Mouse (Mus musculus) heart, embryonic 11.5 days (tissue): Measurements from ENCODE around the gene Mcoln2. TPM values are rescaled to one million over a fixed set of nuclear protein-coding genes. Genes with fewer than 3 reads are reported as not detected.

Source experiments
- ATAC-seq: fragments of 200-750 bp; cut with Nextera tagmentation; replicated peaks from 2 replicates; pipeline ENCODE4 v1.8.0; 2017; ENCODE audit warnings: moderate library complexity; ENCODE audit not compliant: insufficient number of reproducible peaks, low FRiP score, low TSS enrichment
- H3K27ac ChIP-seq: fragments of 300-500 bp; sonication (generic); 2 replicates; pipeline ENCODE4 v1.5.1; 2014; ENCODE audit warnings: mild to moderate bottlenecking, low read depth, low read length
- H3K27me3 ChIP-seq: fragments of 300-500 bp; sonication (generic); 2 replicates; pipeline ENCODE4 v1.6.1; 2014; ENCODE audit warnings: mild to moderate bottlenecking, low read length, mixed read lengths; ENCODE audit not compliant: control insufficient read depth, insufficient read depth
- H3K36me3 ChIP-seq: fragments of 300-500 bp; sonication (generic); 2 replicates; pipeline ENCODE4 v1.6.1; 2014; ENCODE audit warnings: mild to moderate bottlenecking, low read length, moderate library complexity, mixed read lengths; ENCODE audit not compliant: control insufficient read depth, insufficient read depth
- H3K4me1 ChIP-seq: fragments of 300-500 bp; sonication (generic); 2 replicates; pipeline ENCODE4 v1.6.1; 2014; ENCODE audit warnings: low read length; ENCODE audit not compliant: control insufficient read depth, insufficient read depth
- H3K4me2 ChIP-seq: fragments of 300-500 bp; sonication (generic); 2 replicates; pipeline ENCODE4 v1.6.1; 2014; ENCODE audit warnings: mild to moderate bottlenecking, moderate library complexity
- H3K4me3 ChIP-seq: fragments of 300-500 bp; sonication (generic); 2 replicates; pipeline ENCODE4 v1.5.1; 2014; ENCODE audit warnings: low read depth, low read length
- H3K9ac ChIP-seq: fragments of 300-500 bp; sonication (generic); 2 replicates; pipeline ENCODE4 v1.6.1; 2014; ENCODE audit warnings: mild to moderate bottlenecking, low read depth, low read length, moderate library complexity
- H3K9me3 ChIP-seq: fragments of 300-500 bp; sonication (generic); replicated peaks from 2 replicates; pipeline ENCODE4 v1.6.1; 2016; ENCODE audit warnings: low read length; ENCODE audit not compliant: control insufficient read depth
- WGBS: fragments of 180-500 bp; shearing (Covaris S2); extraction: QIAGEN DNeasy Blood & Tissue Kit; methylation state at CpG from one replicate; pipeline ENCODE4 v1.1.7; 2014; ENCODE audit not compliant: insufficient replicate concordance; 5-methylcytosine and 5-hydroxymethylcytosine counted together
- polyA plus RNA-seq: library from polyadenylated mRNA; unstranded; fragments of >200 nt; fragmentation: Nextera tagmentation; extraction: Ambion mirVana; gene quantifications from 2 replicates; pipeline ENCODE4 v1.2.1, GENCODE M21; 2014

Mcoln2 gene
- polyA plus RNA-seq, 1 experiment from 2014 or later: 0.27 TPM

GRCm38 (mm10) chr3:146162197-146162596, 12.6 kb downstream of the Mcoln2 start:
- Histone ChIP-seq H3K27ac (no peak overlapping the region), H3K4me3 (no peak overlapping the region), H3K9me3 (no peaks in the 10 kb centered on the region), H3K4me2 (no peak overlapping the region), H3K4me1 (peaks cover 5% of the 10 kb centered on the region; the same call in 1 of the 2 replicates), H3K27me3 (no peaks in the 10 kb centered on the region), H3K36me3 (no peaks in the 10 kb centered on the region), H3K9ac (no peak overlapping the region)
- no peak for ATAC-seq
- 79% methylated on average over 4 of the region's 4 CpGs for WGBS

- ATAC-seq: no peak
- H3K9ac ChIP-seq: no peak overlapping the region
- WGBS: 76% methylated on average over 4 of the region's 4 CpGs
These were observed 19.7 kb downstream of the Mcoln2 start for GRCm38 (mm10) chr3:146169356-146169755.

GRCm38 (mm10) chr3:146173030-146173429, 23.4 kb downstream of the Mcoln2 start:
- 62% methylated on average over 5 of the region's 5 CpGs for WGBS

More at GRCm38 (mm10) chr3:146169356-146169755, 19.7 kb downstream of the Mcoln2 start:
- H3K4me2 ChIP-seq: no peak overlapping the region
- no peaks in the 10 kb centered on the region for H3K27me3 ChIP-seq
- H3K36me3 ChIP-seq: no peaks in the 10 kb centered on the region
- H3K27ac ChIP-seq: no peak overlapping the region
- H3K9me3 ChIP-seq: no peaks in the 10 kb centered on the region
- no peak overlapping the region for H3K4me3 ChIP-seq
- peaks cover 5% of the 10 kb centered on the region; the same call in 1 of the 2 replicates for H3K4me1 ChIP-seq

GRCm38 (mm10) chr3:146174215-146174614, 24.6 kb downstream of the Mcoln2 start:
- peaks cover 4% of the 10 kb centered on the region; the same call in 1 of the 2 replicates for H3K4me1 ChIP-seq
- no peaks in the 10 kb centered on the region for H3K36me3 ChIP-seq
- no peak overlapping the region for H3K27ac ChIP-seq
- 84% methylated on average over 9 of the region's 9 CpGs for WGBS
- H3K9me3 ChIP-seq: no peaks in the 10 kb centered on the region
- H3K4me2 ChIP-seq: no peak overlapping the region
- no peak overlapping the region for H3K4me3 ChIP-seq
- H3K27me3 ChIP-seq: no peaks in the 10 kb centered on the region
- H3K9ac ChIP-seq: no peak overlapping the region
- no peak for ATAC-seq

More at GRCm38 (mm10) chr3:146173030-146173429, 23.4 kb downstream of the Mcoln2 start:
- Histone ChIP-seq H3K9me3 (no peaks in the 10 kb centered on the region), H3K36me3 (no peaks in the 10 kb centered on the region), H3K9ac (no peak overlapping the region), H3K27ac (no peak overlapping the region), H3K4me2 (no peak overlapping the region), H3K27me3 (no peaks in the 10 kb centered on the region), H3K4me3 (no peak overlapping the region), H3K4me1 (no peaks in the 10 kb centered on the region)
- no peak for ATAC-seq

GRCm38 (mm10) chr3:146177295-146177694, 27.7 kb downstream of the Mcoln2 start:
- H3K36me3 ChIP-seq: no peaks in the 10 kb centered on the region
- no peak overlapping the region for H3K9ac ChIP-seq
- no peaks in the 10 kb centered on the region for H3K27me3 ChIP-seq
- ATAC-seq: no peak
- peak overlapping the region; percentile 56 for H3K4me2 ChIP-seq
- H3K4me3 ChIP-seq: no peak overlapping the region
- H3K4me1 ChIP-seq: peaks cover 14% of the 10 kb centered on the region
- H3K9me3 ChIP-seq: no peaks in the 10 kb centered on the region
- 59% methylated on average over 7 of the region's 7 CpGs for WGBS
- H3K27ac ChIP-seq: no peak overlapping the region

- Histone ChIP-seq H3K4me3 (peak overlapping the region; percentile 21), H3K27me3 (no peaks in the 10 kb centered on the region), H3K4me1 (peaks cover 14% of the 10 kb centered on the region), H3K9ac (0 out of 2 replicates have a peak overlapping the region, but pooled peaks have one; percentile 8), H3K4me2 (peak overlapping the region; percentile 56), H3K27ac (no peak overlapping the region), H3K36me3 (no peaks in the 10 kb centered on the region), H3K9me3 (no peaks in the 10 kb centered on the region)
- WGBS: 6% methylated on average over 16 of the region's 16 CpGs
- no peak for ATAC-seq
These were observed 28.3 kb downstream of the Mcoln2 start for GRCm38 (mm10) chr3:146177748-146178582.

- no peaks in the 10 kb centered on the region for H3K9me3 ChIP-seq
- 35% methylated on average over 2 of the region's 2 CpGs for WGBS
- H3K27me3 ChIP-seq: no peaks in the 10 kb centered on the region; the same call in 1 of the 2 replicates
- H3K4me3 ChIP-seq: no peak overlapping the region
- H3K4me2 ChIP-seq: no peak overlapping the region
- H3K4me1 ChIP-seq: peaks cover 16% of the 10 kb centered on the region
- no peak for ATAC-seq
- no peak overlapping the region for H3K9ac ChIP-seq
- no peaks in the 10 kb centered on the region for H3K36me3 ChIP-seq
- peak overlapping the region; percentile 46; the same call in 1 of the 2 replicates for H3K27ac ChIP-seq
These were observed 30.7 kb downstream of the Mcoln2 start for GRCm38 (mm10) chr3:146180341-146180740.

GRCm38 (mm10) chr3:146180986-146181385, 31.4 kb downstream of the Mcoln2 start:
- Histone ChIP-seq H3K36me3 (no peaks in the 10 kb centered on the region), H3K9me3 (no peaks in the 10 kb centered on the region), H3K4me2 (no peak overlapping the region), H3K4me1 (peaks cover 17% of the 10 kb centered on the region), H3K4me3 (no peak overlapping the region), H3K27ac (no peak overlapping the region), H3K27me3 (no peaks in the 10 kb centered on the region; the same call in 1 of the 2 replicates), H3K9ac (no peak overlapping the region)
- no peak for ATAC-seq
- whole genome bisulfite sequencing: 30% methylated on average over 3 of the region's 3 CpGs
